Mouse (Mus musculus): ENCODE measurements around the gene Arpc4. TPM values are rescaled to one million over a fixed set of nuclear protein-coding genes. Genes with fewer than 3 reads are reported as not detected.

Arpc4 gene
- total and polyA plus RNA-seq, 3 experiments, result 150 to 314 (median 202) TPM

- no peak for TF ChIP-seq ZMIZ1 (IDR thresholded peaks at IDR 0.05; ENCODE audit: low read depth, low read length)
- no peak for TF ChIP-seq GABPA (IDR thresholded peaks at IDR 0.05; ENCODE audit: insufficient replicate concordance, low read depth, low read length)
- no peak for TF ChIP-seq POLR2AphosphoS2 (IDR thresholded peaks at IDR 0.05; ENCODE audit: low read depth, low read length)
- TF ChIP-seq ZC3H11A (IDR thresholded peaks at IDR 0.05; ENCODE audit: low read depth, low read length), result no peak
- no peak for TF ChIP-seq USF1 (IDR thresholded peaks at IDR 0.05; ENCODE audit: low read depth, low read length)
- no peak for TF ChIP-seq TCF12 (IDR thresholded peaks at IDR 0.05; ENCODE audit: low read depth, low read length)
- TF ChIP-seq JUN (IDR thresholded peaks at IDR 0.05; ENCODE audit: insufficient read depth, low read depth, low read length), result no peak
- no peak for TF ChIP-seq MXI1 (IDR thresholded peaks at IDR 0.05; ENCODE audit: low read depth, low read length)
- TF ChIP-seq TBP (conservative IDR thresholded peaks at IDR 0.05; ENCODE audit: low read depth, low read length), result no peak
- no peak for TF ChIP-seq MAFK (IDR thresholded peaks at IDR 0.05; ENCODE audit: insufficient replicate concordance, low read length)
- no peak for TF ChIP-seq CHD2 (IDR thresholded peaks at IDR 0.05; ENCODE audit: low read length)
- no peak for TF ChIP-seq PAX5 (IDR thresholded peaks at IDR 0.05; ENCODE audit: low read length)
- TF ChIP-seq SMC3 (IDR thresholded peaks at IDR 0.05; ENCODE audit: low read depth, low read length), result no peak
- Histone ChIP-seq H3K4me1 (ENCODE audit: control insufficient read depth in 1 of 2, insufficient read depth in 2 of 2) (peaks cover 5 to 15% of the 10 kb centered on the region in 2 experiments; a peak in 3 of 4 replicates), H3K9ac (ENCODE audit: insufficient read depth, low read depth) (no peak overlapping the region), H3K4me3 (replicated peaks in 1 of 3; ENCODE audit: low read depth in 2 of 3, low read length in 2 of 3, poor library complexity in 1 of 3) (no peak overlapping the region), H3K9me3 (replicated peaks; ENCODE audit: low read length) (no peaks in the 10 kb centered on the region), H3K4me2 (ENCODE audit: insufficient read depth, low read depth, poor library complexity, severe bottlenecking) (no peak overlapping the region), H3K27me3 (replicated peaks) (no peaks in the 10 kb centered on the region), H3K79me2 (replicated peaks; ENCODE audit: control insufficient read depth, extremely low read depth, insufficient read depth, poor library complexity, severe bottlenecking) (peaks cover 21% of the 10 kb centered on the region), H3K27ac (ENCODE audit: insufficient read depth, low read depth) (no peak overlapping the region), H3K36me3 (replicated peaks in 1 of 2; ENCODE audit: control insufficient read depth in 1 of 2, insufficient read depth in 1 of 2, low read length in 1 of 2) (peaks cover 81 to 95% of the 10 kb centered on the region in 2 experiments)
- DNase-seq (ENCODE audit: extremely low read depth), result no peak
- dilution Hi-C loops (cut with MboI; ENCODE audit: extremely low pct_ligation_motif_present, extremely low pct_unique_long_range_greater_than_20kb, low sequenced_read_pairs) (no loop called here), in situ Hi-C loops (cut with MboI; ENCODE audit: low pct_ligation_motif_present, low pct_unique_long_range_greater_than_20kb, low sequenced_read_pairs) (no loop called here)
These were observed 7.3 kb downstream of the Arpc4 start for GRCm38 (mm10) chr6:113385160-113385714.

GRCm38 (mm10) chr6:113386025-113386424 lies 8.1 kb downstream of the Arpc4 start:
- H3K79me2 ChIP-seq (replicated peaks; ENCODE audit: control insufficient read depth, extremely low read depth, insufficient read depth, poor library complexity, severe bottlenecking), result peaks cover 14% of the 10 kb centered on the region
- TF ChIP-seq BHLHE40 (IDR thresholded peaks at IDR 0.05; ENCODE audit: low read depth, low read length), result no peak
- TF ChIP-seq E2F4 (IDR thresholded peaks at IDR 0.05; ENCODE audit: insufficient replicate concordance, low read depth, low read length), result no peak
- no peak for TF ChIP-seq RAD21 (IDR thresholded peaks at IDR 0.05; ENCODE audit: low read depth, low read length)
- TF ChIP-seq IRF4 (IDR thresholded peaks at IDR 0.05; ENCODE audit: low read depth, low read length), result no peak
- no peak for TF ChIP-seq SMC3 (IDR thresholded peaks at IDR 0.05; ENCODE audit: low read depth, low read length)
- TF ChIP-seq TBP (conservative IDR thresholded peaks at IDR 0.05; ENCODE audit: low read depth, low read length), result no peak
- no peak for TF ChIP-seq EP300 (IDR thresholded peaks at IDR 0.05; ENCODE audit: low read length)
- no peak for TF ChIP-seq ETS1 (conservative IDR thresholded peaks at IDR 0.05; ENCODE audit: low read depth, low read length)
- no peak for TF ChIP-seq ZNF384 (IDR thresholded peaks at IDR 0.05; ENCODE audit: low read depth, low read length)
- no peak for TF ChIP-seq KAT2A (IDR thresholded peaks at IDR 0.05; ENCODE audit: insufficient replicate concordance, low read length)
- no peak for TF ChIP-seq ZKSCAN1 (IDR thresholded peaks at IDR 0.05; ENCODE audit: borderline replicate concordance, low read depth, low read length)
- no peak for TF ChIP-seq CHD2 (IDR thresholded peaks at IDR 0.05; ENCODE audit: low read length)
- no peak for TF ChIP-seq MAFK (IDR thresholded peaks at IDR 0.05; ENCODE audit: insufficient replicate concordance, low read length)
- no peak for TF ChIP-seq TCF12 (IDR thresholded peaks at IDR 0.05; ENCODE audit: low read depth, low read length)
- TF ChIP-seq SIN3A (IDR thresholded peaks at IDR 0.05; ENCODE audit: low read length), result no peak
- no peak for TF ChIP-seq GABPA (IDR thresholded peaks at IDR 0.05; ENCODE audit: insufficient replicate concordance, low read depth, low read length)
- TF ChIP-seq JUN (IDR thresholded peaks at IDR 0.05; ENCODE audit: insufficient read depth, low read depth, low read length), result no peak
- no peak for TF ChIP-seq ZMIZ1 (IDR thresholded peaks at IDR 0.05; ENCODE audit: low read depth, low read length)
- TF ChIP-seq MYC (IDR thresholded peaks at IDR 0.05; ENCODE audit: low read depth, low read length), result no peak
- no peak for TF ChIP-seq ELF1 (IDR thresholded peaks at IDR 0.05; ENCODE audit: low read depth, low read length)
- H3K27me3 ChIP-seq (replicated peaks), result no peaks in the 10 kb centered on the region
- no peak overlapping the region for H3K9ac ChIP-seq (ENCODE audit: insufficient read depth, low read depth)
- no peak overlapping the region for H3K4me2 ChIP-seq (ENCODE audit: insufficient read depth, low read depth, poor library complexity, severe bottlenecking)
- no peak for DNase-seq (ENCODE audit: extremely low read depth)
- peaks cover 82 to 95% of the 10 kb centered on the region in 2 experiments for H3K36me3 ChIP-seq (replicated peaks in 1 of 2; ENCODE audit: control insufficient read depth in 1 of 2, insufficient read depth in 1 of 2, low read length in 1 of 2)
- no peak overlapping the region for H3K4me3 ChIP-seq (replicated peaks in 1 of 3; ENCODE audit: low read depth in 2 of 3, low read length in 2 of 3, poor library complexity in 1 of 3)
- no peaks in the 10 kb centered on the region for H3K9me3 ChIP-seq (replicated peaks; ENCODE audit: low read length)
- in situ Hi-C loops (cut with MboI; ENCODE audit: low pct_ligation_motif_present, low pct_unique_long_range_greater_than_20kb, low sequenced_read_pairs), result no loop called here
- peaks cover 0 to 9% of the 10 kb centered on the region in 2 experiments; a peak in 1 of 4 replicates for H3K4me1 ChIP-seq (ENCODE audit: control insufficient read depth in 1 of 2, insufficient read depth in 2 of 2)
- dilution Hi-C loops (cut with MboI; ENCODE audit: extremely low pct_ligation_motif_present, extremely low pct_unique_long_range_greater_than_20kb, low sequenced_read_pairs), result no loop called here
- H3K27ac ChIP-seq (ENCODE audit: insufficient read depth, low read depth), result no peak overlapping the region
